Mouse (Mus musculus) MN1 (cell line): ENCODE data around the gene Polr1a.
A peak's percentile ranks its signal among the peaks of the same experiment; 100 is the strongest.
"Not testable (repeated sequence)": the region's sequence is repeated elsewhere in the genome, so short reads cannot be mapped to it uniquely, and the experiment has no call there.

Experiments
- DNase-seq: peaks from one replicate; pipeline ENCODE4 v3.0.0-alpha.2; 2016; ENCODE audit warnings: low spot score

Polr1a gene

GRCm38 (mm10) chr6:71908481-71909381 is at the start of gene Polr1a, which contains the start of gene Ptcd3:
Gene Polr1a, plus strand, starts transcription at chr6:71909053.
Gene Ptcd3, minus strand, starts transcription at chr6:71908750.
- DNase-seq = peak; percentile 94

DNA sequence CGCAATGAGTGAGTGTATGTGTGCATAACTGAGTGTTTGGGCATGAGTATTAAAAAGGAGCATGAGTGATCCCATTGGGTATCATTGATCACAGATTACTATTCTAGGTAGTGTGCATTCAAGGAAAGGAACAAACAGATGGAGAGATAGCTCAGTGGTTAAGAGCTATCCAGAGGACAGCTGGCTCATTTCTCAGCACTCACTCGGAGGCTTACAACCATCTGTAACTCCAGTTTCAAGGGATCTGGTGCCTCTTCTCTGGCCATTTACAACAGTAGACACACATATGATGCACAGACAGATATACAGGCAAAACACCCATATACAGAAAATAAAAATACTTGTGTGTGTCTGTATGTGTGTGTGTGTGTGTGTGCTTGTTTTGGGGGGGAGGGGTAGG is 41.1 kb upstream of the Polr1a start:
- DNase-seq = no peak

GRCm38 (mm10) chr6:71868809-71869208 is 40.0 kb upstream of the Polr1a start:
- DNase-seq = peak; percentile 11

DNA sequence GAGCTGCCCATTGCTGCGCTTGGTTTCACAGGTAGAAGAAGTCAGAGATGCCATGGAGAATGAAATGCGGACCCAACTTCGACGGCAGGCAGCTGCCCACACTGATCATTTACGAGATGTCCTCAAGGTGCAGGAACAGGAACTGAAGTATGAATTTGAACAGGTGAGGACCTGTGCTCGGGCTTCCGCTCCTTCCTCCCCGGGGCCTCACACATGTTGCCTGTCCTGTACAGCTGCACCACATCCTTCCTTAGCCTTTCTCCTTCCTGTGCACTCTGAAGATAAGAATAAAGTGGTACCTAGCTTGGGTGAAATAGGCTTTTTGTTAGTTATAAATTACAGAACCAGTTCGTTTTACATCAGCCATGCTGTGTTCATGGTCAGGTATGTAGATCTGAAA is 37.5 kb upstream of the Polr1a start:
- no peak for DNase-seq

GRCm38 (mm10) chr6:71877965-71878760 is 30.7 kb upstream of the Polr1a start:
- no peak for DNase-seq

- no peak for DNase-seq
Observed at GRCm38 (mm10) chr6:71893263-71893662, 15.6 kb upstream of the Polr1a start.

DNA sequence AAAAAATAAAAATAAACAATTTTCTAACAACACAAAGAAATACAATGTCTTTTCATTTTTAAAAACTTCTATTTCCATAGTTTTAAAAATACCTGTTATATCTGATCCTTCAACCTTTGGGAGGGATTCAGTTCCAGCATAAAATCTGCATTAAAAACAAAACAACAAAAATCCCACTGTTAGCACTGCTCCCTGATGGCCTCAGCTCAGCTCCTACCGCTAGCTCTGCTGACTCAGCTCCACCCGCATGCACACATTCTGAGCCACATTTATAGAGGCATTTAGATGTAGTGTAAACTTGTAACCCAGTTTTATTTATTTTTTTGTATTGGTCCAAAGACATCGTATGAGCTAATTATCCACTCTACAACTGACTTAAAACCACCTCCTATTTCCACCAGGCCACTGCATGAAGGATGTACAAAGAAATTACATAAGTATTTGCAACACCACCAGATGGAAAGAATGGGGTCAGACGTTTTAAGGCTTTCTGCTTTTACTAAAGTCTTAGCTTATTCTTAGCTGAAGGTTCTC is 1.1 kb upstream of the Polr1a start:
- DNase-seq = peak; percentile 32

- DNase-seq = no peak
Observed at GRCm38 (mm10) chr6:71909384-71909783, 531 bp downstream of the Polr1a start.

DNA sequence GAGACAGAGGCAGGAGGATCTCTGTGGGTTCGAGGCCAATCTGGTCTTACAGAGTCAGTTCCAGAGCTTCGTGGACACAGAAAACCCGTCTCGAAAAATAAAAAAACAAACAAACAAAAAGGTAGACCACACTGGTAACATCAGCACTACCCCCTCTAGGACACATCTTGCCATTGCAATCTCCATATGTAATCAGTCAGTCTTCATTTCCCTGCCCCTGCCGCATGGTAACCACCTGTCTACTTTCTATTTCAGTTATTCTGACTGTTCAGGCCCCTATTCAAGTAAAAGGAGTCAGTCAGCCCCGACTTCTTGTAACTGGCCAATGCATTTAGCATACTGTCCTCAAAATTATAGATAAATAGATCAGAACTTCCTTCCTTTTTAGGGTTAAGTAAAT is 987 bp downstream of the Polr1a start:
- DNase-seq = peak; percentile 20

GRCm38 (mm10) chr6:71911686-71912450 is 3.0 kb downstream of the Polr1a start:
- DNase-seq = no peak

- DNase-seq = no peak
Observed at GRCm38 (mm10) chr6:71920752-71921151, 11.9 kb downstream of the Polr1a start.

DNA sequence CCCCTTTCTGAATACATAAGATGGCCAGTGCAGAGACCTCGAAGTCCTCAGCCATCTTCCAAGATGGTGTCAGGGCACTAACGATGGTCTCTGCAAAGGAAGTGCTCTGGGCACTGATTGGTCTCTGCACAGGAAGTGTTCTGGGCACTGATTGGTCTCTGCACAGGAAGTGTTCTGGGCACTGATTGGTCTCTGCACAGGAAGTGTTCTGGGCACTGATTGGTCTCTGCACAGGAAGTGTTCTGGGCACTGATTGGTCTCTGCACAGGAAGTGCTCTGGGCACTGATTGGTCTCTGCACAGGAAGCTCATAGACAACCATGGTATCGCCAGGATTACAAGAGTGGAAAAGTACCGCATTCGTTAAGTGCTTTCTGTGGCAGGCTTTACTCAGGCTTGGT is 16.4 kb downstream of the Polr1a start:
- not testable (repeated sequence) for DNase-seq

GRCm38 (mm10) chr6:71927911-71928310 is 19.1 kb downstream of the Polr1a start:
- DNase-seq = peak; percentile 62

GRCm38 (mm10) chr6:71930053-71930452 is 21.2 kb downstream of the Polr1a start:
- peak; percentile 23 for DNase-seq

DNA sequence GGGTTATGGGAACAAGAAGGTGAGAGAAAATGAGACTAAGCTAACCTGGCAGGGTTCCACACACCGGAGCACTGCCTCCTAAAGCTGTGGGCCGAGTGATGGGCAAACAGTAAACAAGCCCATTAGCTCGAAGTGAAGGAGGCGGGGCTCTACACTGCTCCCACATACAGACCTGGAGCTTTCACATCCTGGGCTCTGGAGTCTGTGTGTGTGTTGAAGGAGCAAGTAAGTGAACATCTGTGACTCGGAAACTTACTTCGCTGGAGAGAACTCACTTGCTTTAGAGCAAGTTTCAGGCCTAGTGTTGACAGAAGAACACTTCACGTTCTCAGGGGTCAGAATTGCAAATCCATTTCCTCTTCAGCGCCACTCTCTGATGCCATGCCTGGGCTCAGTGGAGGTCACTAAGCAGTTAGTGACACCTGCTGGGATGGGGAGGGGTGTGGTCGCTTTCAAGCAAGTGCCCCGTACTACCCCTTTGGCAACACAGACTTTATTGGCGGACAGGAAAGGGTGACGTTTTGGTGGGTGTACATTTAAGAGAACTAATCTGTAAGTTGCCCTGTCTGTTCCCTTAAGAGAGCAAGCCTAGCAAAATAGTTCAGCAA is 22.1 kb downstream of the Polr1a start:
- no peak for DNase-seq

GRCm38 (mm10) chr6:71932347-71932746 is 23.5 kb downstream of the Polr1a start:
- DNase-seq = no peak

GRCm38 (mm10) chr6:71934081-71934556 is 25.3 kb downstream of the Polr1a start:
- DNase-seq = peak; percentile 85

DNA sequence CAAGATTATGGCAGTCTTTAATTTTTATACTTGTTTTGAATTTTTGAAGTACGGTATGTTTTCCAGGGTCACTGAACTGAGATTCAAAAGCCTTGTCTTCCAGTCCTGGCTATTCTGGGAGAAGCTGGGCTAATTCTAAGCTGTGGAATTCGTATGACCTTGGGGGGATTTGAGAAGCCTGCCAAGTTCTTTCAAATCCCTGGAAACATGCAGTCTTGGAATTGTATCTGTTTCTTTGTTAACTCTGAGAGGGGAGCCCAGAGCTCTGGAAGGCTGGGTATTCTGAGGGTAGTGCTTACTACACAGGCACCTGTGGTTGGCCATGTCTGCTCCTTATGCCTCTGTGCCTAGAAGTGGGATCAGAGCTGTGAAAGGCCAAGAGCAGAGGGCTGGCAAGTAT is 26.9 kb downstream of the Polr1a start:
- DNase-seq = no peak

- no peak for DNase-seq
Observed at GRCm38 (mm10) chr6:71940912-71941311, 32.1 kb downstream of the Polr1a start.

GRCm38 (mm10) chr6:71945101-71945500 is 36.2 kb downstream of the Polr1a start:
- DNase-seq = no peak

DNA sequence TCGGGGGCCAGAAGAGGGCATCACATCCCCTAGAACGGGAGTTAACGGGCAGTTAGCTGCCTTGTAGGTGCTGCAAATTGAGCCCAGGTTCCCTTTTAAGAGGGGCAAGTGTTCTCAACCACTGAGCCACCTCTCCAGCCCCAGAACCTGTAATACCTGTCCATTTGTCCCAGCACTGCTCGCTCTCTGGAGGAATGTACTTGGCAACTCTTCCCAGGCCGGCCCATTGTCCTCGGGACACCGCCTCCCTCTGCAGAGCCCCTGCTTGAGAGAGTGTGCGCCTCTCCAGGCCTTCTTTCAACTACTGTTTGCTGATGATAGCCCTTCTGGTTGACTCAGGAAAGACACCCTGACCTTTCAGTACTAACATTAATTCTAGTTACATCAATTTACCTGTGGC is 37.3 kb downstream of the Polr1a start:
- DNase-seq = no peak
